Mouse (Mus musculus) ES-Bruce4 (cell line): ENCODE data around the gene Ascl5. TPM values are rescaled to one million over a fixed set of nuclear protein-coding genes. Genes with fewer than 3 reads are reported as not detected.

Experiments
- H3K27ac ChIP-seq: 2 replicates; pipeline ENCODE4 v1.5.1; 2012; ENCODE audit warnings: low read length, inconsistent platforms; ENCODE audit not compliant: insufficient read depth
- H3K27me3 ChIP-seq: 2 replicates; pipeline ENCODE4 v1.6.1; 2012; ENCODE audit warnings: mild to moderate bottlenecking, low read length, inconsistent platforms; ENCODE audit not compliant: control insufficient read depth, poor library complexity, insufficient read depth, severe bottlenecking
- H3K36me3 ChIP-seq: 2 replicates; pipeline ENCODE4 v1.6.1; 2012; ENCODE audit warnings: inconsistent platforms, mild to moderate bottlenecking, low read length, moderate library complexity; ENCODE audit not compliant: control insufficient read depth, poor library complexity, insufficient read depth, severe bottlenecking
- H3K4me1 ChIP-seq: one replicate; pipeline ENCODE4 v1.8.1; 2011; ENCODE audit warnings: low read length; ENCODE audit not compliant: control insufficient read depth, insufficient read depth
- H3K4me3 ChIP-seq: 2 replicates; pipeline ENCODE4 v1.5.1; 2011; ENCODE audit warnings: low read depth, mild to moderate bottlenecking, low read length
- H3K9ac ChIP-seq: 2 replicates; pipeline ENCODE4 v1.6.1; 2012; ENCODE audit warnings: low read depth, mild to moderate bottlenecking, inconsistent platforms; ENCODE audit not compliant: poor library complexity, severe bottlenecking
- H3K9me3 ChIP-seq: replicated peaks from 2 replicates; pipeline ENCODE4 v1.6.1; 2012; ENCODE audit warnings: mild to moderate bottlenecking, low read length, inconsistent platforms; ENCODE audit not compliant: control insufficient read depth, poor library complexity, insufficient read depth, severe bottlenecking
- CTCF ChIP-seq: IDR thresholded peaks from one replicate; pipeline ENCODE4 v1.8.1; 2011; ENCODE audit warnings: low read depth, low read length
- EP300 ChIP-seq: IDR thresholded peaks from 2 replicates; pipeline ENCODE4 v1.6.1; 2011; ENCODE audit warnings: low read depth, low read length; ENCODE audit not compliant: insufficient read depth
- POLR2A ChIP-seq: IDR thresholded peaks from one replicate; pipeline ENCODE4 v1.8.1; 2011; ENCODE audit warnings: low read length; ENCODE audit not compliant: insufficient read depth
- polyA plus RNA-seq: library from polyadenylated mRNA; stranded (reverse); fragments of >200 nt; gene quantifications from 2 replicates; pipeline ENCODE4 v1.2.4, GENCODE M21; 2011; ENCODE audit warnings: low read depth; ENCODE audit not compliant: missing spikeins, insufficient read depth, insufficient read length

Ascl5 gene
- polyA plus RNA-seq, 1 experiment = not detected

GRCm38 (mm10) chr1:136045774-136046173 is 4.8 kb upstream of the Ascl5 start:
- Histone ChIP-seq H3K9ac (no peak overlapping the region), H3K4me3 (no peak overlapping the region), H3K27me3 (no peaks in the 10 kb centered on the region), H3K9me3 (no peaks in the 10 kb centered on the region), H3K27ac (no peak overlapping the region), H3K4me1 (no peaks in the 10 kb centered on the region), H3K36me3 (no peaks in the 10 kb centered on the region)
- TF ChIP-seq POLR2A = no peak
- TF ChIP-seq EP300 = no peak
- TF ChIP-seq CTCF = peak; percentile 88

GRCm38 (mm10) chr1:136047432-136047831 is 3.2 kb upstream of the Ascl5 start:
- Histone ChIP-seq H3K4me1 (no peaks in the 10 kb centered on the region), H3K4me3 (no peak overlapping the region), H3K27me3 (no peaks in the 10 kb centered on the region), H3K9ac (no peak overlapping the region), H3K27ac (no peak overlapping the region), H3K9me3 (no peaks in the 10 kb centered on the region), H3K36me3 (no peaks in the 10 kb centered on the region)
- TF ChIP-seq EP300 (no peak), POLR2A (no peak), CTCF (peak; percentile 44)

- no peak for TF ChIP-seq EP300
- no peak for TF ChIP-seq POLR2A
- no peak for TF ChIP-seq CTCF
- no peaks in the 10 kb centered on the region for H3K4me1 ChIP-seq
- no peak overlapping the region for H3K27ac ChIP-seq
- H3K27me3 ChIP-seq = no peaks in the 10 kb centered on the region
- no peaks in the 10 kb centered on the region for H3K36me3 ChIP-seq
- no peak overlapping the region for H3K9ac ChIP-seq
- no peak overlapping the region for H3K4me3 ChIP-seq
- H3K9me3 ChIP-seq = no peaks in the 10 kb centered on the region
These were observed 2.7 kb upstream of the Ascl5 start for GRCm38 (mm10) chr1:136047894-136048293.

- H3K9ac ChIP-seq = peak overlapping the region; percentile 9; the same call in 1 of the 2 replicates
- no peak for TF ChIP-seq CTCF
- TF ChIP-seq POLR2A = no peak
- TF ChIP-seq EP300 = no peak
- peak overlapping the region; percentile 55 for H3K4me3 ChIP-seq
- no peaks in the 10 kb centered on the region for H3K4me1 ChIP-seq
- H3K27me3 ChIP-seq = no peaks in the 10 kb centered on the region
- H3K36me3 ChIP-seq = no peaks in the 10 kb centered on the region
- H3K9me3 ChIP-seq = no peaks in the 10 kb centered on the region
- H3K27ac ChIP-seq = no peak overlapping the region
These were observed 360 bp downstream of the Ascl5 start for GRCm38 (mm10) chr1:136051013-136051315.

GRCm38 (mm10) chr1:136051465-136051864 is 861 bp downstream of the Ascl5 start:
- TF ChIP-seq EP300 (no peak), POLR2A (no peak), CTCF (peak; percentile 58)
- Histone ChIP-seq H3K4me3 (peak overlapping the region; percentile 55), H3K27ac (no peak overlapping the region), H3K9ac (0 out of 2 replicates have a peak overlapping the region, but pooled peaks have one; percentile 9), H3K9me3 (no peaks in the 10 kb centered on the region), H3K27me3 (no peaks in the 10 kb centered on the region), H3K4me1 (no peaks in the 10 kb centered on the region), H3K36me3 (no peaks in the 10 kb centered on the region)

GRCm38 (mm10) chr1:136052547-136052946 is 1.9 kb downstream of the Ascl5 start, which contains the start of gene Cacna1s:
Gene Cacna1s, plus strand, starts transcription at chr1:136052750.
- H3K4me1 ChIP-seq = no peaks in the 10 kb centered on the region
- no peak within 1 kb of the TSS for H3K27ac ChIP-seq
- H3K4me3 ChIP-seq = no peak within 1 kb of the TSS
- no peaks in the 10 kb centered on the region for H3K27me3 ChIP-seq
- no peaks in the 10 kb centered on the region for H3K36me3 ChIP-seq
- no peak within 1 kb of the TSS for H3K9ac ChIP-seq
- TF ChIP-seq EP300 = no peak
- no peak for TF ChIP-seq POLR2A
- TF ChIP-seq CTCF = no peak
- no peaks in the 10 kb centered on the region for H3K9me3 ChIP-seq
